Mouse (Mus musculus) c-Kit-positive CD71-positive TER-119-positive erythroid progenitor cells, embryonic 14.5 days (primary cell): ENCODE data around the gene Hist1h1c.
"Not testable (repeated sequence)": the region's sequence is repeated elsewhere in the genome, so short reads cannot be mapped to it uniquely, and the experiment has no call there.

Experiments
- DNase-seq: peaks from one replicate; pipeline ENCODE4 v3.0.0-alpha.2; 2013; ENCODE audit warnings: low spot score

Gene Hist1h1c

GRCm38 (mm10) chr13:23760972-23761864 is 22.6 kb downstream of the Hist1h1c start, which contains the start of gene Hist1h4a:
Gene Hist1h4a (minus strand): TSS chr13:23761230.
- peak; percentile 100 for DNase-seq

DNA sequence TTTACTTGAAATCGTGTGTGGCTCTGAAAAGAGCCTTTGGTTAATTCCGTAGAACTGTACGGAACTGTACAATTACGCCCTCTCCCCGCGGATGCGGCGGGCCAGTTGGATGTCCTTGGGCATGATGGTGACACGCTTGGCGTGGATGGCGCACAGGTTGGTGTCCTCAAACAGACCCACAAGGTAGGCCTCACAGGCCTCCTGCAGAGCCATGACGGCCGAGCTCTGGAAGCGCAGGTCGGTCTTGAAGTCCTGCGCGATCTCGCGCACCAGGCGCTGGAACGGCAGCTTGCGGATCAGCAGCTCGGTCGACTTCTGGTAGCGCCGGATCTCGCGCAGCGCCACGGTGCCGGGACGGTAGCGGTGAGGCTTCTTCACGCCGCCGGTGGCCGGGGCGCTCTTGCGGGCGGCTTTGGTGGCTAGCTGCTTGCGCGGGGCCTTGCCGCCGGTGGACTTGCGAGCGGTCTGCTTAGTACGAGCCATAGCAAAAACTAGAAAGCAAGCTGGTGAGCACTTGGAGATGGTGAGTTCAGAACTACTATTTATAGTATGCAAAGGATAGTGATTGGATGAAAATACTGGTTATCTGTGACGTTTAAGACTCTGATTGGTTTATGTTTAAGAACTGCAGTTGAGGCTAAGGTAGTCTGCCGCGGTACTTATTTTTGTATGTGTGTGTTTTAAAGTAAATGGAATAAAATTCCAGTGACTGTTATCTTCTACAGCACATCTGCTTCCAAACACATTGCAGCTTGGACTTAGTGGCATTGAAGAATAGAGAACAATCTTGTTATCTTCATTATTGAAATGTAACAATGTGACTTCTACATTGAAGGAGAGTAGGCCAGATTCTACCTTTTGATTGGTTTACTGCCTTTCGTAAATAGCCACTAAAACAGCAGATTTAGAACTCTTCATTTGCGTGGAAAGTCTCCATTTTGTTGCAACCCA is 23.5 kb downstream of the Hist1h1c start, which contains the start of gene Hist1h3a:
TSS of gene Hist1h3a (minus strand) at position 516 of the 951 bp plus-strand sequence.
- peak; percentile 92 for DNase-seq

- DNase-seq = no peak
These were observed 24.6 kb downstream of the Hist1h1c start for GRCm38 (mm10) chr13:23763242-23763585.

GRCm38 (mm10) chr13:23763586-23764323 is 25.1 kb downstream of the Hist1h1c start, which contains the start of gene Hist1h1a:
Gene Hist1h1a (plus strand): TSS chr13:23763666.
- DNase-seq = peak; percentile 96

GRCm38 (mm10) chr13:23764324-23765171 is 25.9 kb downstream of the Hist1h1c start:
- DNase-seq = peak; percentile 79

DNA sequence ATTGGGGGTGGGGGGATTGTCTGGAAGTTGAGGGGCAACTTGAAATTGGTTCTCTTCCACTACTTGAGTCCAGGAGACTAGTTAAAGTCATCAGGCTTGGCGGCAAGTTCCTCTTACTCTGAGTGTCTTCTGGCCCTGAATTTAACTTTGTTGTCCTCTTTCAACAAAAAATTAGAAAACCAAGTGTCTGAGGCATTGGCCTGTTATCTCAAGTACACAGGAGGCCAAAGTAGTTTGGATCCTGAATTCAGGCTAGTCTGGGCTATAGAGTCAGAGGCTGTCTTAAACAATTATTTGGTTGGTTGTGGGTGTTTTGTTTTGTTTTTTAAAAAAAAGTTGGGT is 26.5 kb downstream of the Hist1h1c start:
- DNase-seq = peak; percentile 64

DNA sequence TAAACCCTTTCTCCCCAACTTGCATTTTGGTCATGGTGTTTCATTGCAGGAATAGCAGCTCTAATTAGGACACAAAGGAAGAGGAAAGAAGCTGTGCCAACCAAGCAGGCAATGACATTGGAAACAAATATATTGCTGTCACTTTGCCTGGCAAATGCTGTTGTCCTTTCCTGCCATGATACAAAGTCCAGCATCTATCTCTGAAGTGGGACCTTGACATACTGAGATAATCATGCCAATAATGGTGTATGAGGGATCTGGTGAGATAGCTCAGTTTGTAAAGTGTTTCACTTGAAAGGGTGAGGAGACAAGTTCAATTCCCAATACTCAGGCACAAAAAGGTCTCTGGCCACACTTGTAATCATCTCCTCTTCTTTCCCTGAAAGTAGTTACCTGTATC is 28.2 kb downstream of the Hist1h1c start:
- DNase-seq = no peak

DNA sequence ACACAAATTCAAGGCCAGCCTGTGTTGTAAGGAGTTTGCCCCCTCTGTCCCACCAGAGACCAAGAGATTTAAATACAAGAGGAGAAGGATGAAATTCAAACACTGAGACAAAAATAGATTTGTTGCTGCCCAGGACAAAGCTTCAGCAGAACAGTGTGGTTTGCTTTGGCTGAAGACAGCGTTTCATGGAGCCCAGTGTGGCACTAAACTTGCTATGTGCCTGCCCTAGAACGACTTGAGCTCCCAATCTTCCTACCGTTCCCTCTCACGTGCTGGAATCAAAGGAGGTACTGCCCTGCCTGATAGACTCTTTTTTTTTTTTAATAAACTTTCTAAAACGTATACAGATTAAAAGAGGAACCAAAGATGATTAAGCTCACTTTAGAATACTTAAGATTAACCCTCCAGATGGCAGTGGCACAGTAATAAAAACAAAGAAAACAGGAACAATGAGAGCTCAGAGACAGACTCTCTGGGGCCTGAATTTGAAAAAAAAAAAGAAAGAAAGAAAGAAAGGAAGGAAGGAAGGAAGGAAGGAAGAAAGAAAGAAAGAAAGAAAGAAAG is 30.3 kb downstream of the Hist1h1c start:
- DNase-seq = no peak

GRCm38 (mm10) chr13:23769613-23770012 is 31.0 kb downstream of the Hist1h1c start, which contains the start of gene Trim38:
Gene Trim38 (plus strand): TSS chr13:23769913.
- DNase-seq = not testable (repeated sequence)

DNA sequence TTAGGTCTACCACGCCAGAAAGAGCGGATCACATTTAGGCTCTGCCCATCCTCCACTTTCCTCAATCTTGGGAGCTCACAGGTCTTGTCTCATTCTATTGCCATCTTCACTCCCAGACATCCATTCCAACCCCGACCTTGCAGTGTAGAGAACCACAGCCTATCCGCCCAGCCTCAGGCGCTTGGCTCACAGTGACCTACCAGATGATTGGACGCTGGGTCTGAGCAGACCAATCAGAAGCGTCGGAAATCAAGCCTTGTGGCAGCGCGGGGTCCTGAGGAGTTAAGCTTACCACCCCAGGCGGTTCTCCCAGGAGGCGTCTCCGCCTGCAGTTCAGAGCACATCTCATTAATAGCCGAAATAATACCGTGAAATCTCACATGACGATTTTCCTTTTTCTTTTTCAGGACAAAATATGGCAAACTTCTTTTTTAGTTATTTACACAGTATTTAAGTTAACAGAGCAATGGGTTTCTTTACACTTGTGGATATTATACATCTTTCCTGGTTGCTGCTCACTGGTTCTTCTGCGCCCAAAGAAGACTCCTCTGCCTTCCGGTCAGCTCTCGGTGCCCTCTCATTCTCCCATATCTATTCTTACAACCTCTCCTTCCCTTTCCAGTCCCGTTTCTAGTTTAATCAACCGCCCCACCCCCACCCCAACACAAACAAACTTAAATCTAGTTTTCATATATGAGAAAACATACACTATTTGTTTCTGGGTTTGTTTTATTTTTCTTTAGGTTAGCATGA is 34.1 kb downstream of the Hist1h1c start:
- DNase-seq = peak; percentile 84

DNA sequence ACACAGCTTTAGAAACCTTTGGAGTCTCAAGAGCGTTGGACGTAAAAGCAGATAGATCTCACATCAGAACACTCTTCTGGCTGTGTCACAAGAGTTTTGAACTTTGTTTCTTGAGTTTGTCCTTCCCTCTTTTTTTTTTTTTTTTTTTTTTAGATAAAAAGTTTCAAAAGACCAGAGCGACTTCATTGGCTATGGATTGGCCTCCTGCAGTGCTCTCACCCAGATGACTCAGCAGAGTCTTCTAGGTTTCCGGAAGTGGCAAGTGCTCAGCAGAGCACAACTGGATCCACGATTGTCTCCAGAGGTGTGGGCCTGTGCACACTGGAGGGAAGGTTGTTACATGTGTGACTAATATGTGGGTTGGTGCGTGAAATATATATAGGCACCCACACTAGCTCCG is 39.7 kb downstream of the Hist1h1c start:
- DNase-seq = no peak

GRCm38 (mm10) chr13:23779025-23779424 is 40.4 kb downstream of the Hist1h1c start:
- no peak for DNase-seq
